Mouse (Mus musculus) inflammation-experienced regulatory T-cells, adult 16 weeks (primary cell): ENCODE results near the gene Rpf1. TPM values are rescaled to one million over a fixed set of nuclear protein-coding genes. Genes with fewer than 3 reads are reported as not detected.

Source experiments
- polyA plus RNA-seq: library from polyadenylated mRNA; unstranded; fragments of 100-300 nt; shearing (Covaris generic); gene quantifications from one replicate; pipeline ENCODE4 v1.2.1, GENCODE M21; 2017

Gene Rpf1
- polyA plus RNA-seq, result 85.0 TPM

DNA sequence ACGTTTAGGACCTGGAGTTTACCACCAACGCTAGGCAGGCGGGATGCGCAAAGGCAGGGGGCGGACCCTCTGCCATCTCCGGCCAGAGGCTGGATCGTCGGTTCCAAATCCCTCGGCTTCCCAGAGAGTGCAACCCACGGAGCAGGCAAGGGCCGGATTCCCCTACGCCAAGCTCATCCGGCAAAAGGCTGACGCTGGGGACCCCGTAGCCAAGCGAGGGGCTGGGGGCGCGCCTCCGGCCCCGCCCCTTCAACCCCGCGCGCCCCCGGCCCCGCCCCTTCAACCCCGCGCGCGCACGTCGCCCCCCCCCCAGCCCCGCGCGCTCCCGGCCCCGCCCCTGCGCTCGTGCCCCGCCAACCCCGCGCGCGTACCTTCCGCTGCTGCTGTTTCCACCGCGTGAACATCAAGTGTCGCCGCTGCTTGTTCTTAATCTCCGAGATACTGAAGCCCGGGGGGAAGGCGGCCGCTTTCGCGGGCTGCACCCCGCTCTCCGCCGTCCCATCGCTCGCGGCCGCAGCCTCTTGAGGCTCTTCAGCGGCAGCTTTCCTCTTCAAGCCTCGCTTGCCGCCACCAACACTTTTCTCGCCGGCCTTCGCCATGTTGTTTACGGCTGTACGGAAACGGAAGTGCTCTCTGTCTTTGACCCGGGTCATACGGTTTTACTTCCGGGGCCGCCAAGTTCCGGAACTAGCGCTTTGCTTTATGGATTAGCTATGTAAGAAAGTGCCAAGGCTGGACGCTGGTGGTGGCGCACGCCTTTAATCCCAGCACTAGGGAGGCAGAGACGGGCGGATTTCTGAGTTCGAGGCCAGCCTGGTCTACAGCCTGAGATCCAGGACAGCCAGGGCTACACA, at the start of gene Rpf1:
TSS of gene Rpf1 (minus strand) at position 632 of the 854 bp plus-strand sequence.

DNA sequence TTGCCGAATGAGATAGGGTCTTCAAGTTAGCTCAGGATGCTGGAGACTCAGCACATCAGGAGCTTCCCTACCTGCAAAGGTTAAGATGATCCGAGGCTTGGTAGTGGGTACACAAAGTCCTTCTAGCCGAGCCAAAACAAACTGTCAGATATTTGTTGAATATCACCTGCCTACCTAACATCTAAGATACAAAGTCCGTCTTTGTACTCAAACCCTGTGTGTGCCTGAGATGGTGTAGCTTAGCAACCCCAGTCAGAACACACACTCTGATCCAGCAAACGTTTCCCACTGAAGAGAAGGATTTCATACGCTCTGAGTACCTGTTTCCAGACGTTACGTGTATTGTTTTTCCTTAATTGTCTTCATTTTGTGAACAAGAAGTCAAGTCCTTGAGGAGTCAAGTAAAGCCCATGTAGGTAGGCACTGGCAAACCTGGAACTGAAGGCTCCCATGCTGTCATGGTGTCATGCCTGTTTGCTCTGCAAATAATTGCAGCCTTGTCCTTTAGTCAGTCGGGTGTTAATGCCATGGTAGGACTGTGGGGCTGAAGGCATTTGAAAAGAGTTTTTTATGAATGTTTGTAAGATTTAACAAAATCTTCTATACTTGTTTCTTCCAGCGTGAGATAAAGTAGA, 49.0 kb upstream of the Rpf1 start, which contains the start of gene Uox:
TSS of gene Uox (plus strand) at position 279 of the 635 bp plus-strand sequence.

DNA sequence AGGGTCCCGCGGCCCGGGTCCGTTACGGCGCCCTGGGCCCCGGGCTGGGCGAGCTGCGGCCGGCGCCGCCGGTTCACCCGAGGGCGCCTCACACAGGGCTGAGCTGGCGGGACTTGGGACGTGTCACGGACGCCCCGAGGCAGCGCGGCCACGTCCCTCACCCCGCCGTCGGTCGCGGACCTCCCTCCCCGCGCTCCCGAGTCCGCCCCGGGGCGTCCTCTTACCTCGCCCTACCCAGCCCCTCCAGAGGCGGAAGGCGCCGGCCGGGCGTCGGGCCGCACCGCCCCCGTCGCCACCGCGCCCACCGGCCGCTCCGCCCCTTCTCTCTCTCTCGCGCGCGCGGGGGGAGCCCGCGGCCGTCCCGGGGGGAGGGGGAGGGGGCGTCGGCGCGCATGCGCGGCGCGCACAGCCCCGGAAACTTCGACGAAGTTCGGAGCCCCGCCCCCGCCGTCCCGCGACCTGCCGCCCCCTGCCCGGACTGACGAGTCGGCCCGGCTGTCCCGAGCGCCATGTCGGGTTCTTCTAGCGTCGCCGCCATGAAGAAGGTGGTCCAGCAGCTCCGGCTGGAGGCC, 21.7 kb downstream of the Rpf1 start, which contains the start of the genes Spata1 and Gng5:
TSS of gene Spata1 (minus strand) at position 323 of the 572 bp plus-strand sequence.
TSS of gene Gng5 (plus strand) at position 377 of the 572 bp plus-strand sequence.

Other genes starting within 250 kb of the Rpf1 start
- 0.78 TPM for gene Ssx2ip, start 116.8 kb downstream of the Rpf1 start, polyA plus RNA-seq
- gene Ctbs, start 71.6 kb downstream of the Rpf1 start, polyA plus RNA-seq, result 9.3 TPM
- gene Spata1, start 21.7 kb downstream of the Rpf1 start, polyA plus RNA-seq, result 7.1 TPM
- gene Gng5, start 21.6 kb downstream of the Rpf1 start, polyA plus RNA-seq, result 461 TPM
- gene Uox, start 49.0 kb upstream of the Rpf1 start, polyA plus RNA-seq, result not detected
- not detected for gene Dnase2b, start 94.2 kb upstream of the Rpf1 start, polyA plus RNA-seq
- not detected for gene 4930503B20Rik, start 129.9 kb upstream of the Rpf1 start, polyA plus RNA-seq
- 0.99 TPM for gene Samd13, start 164.2 kb upstream of the Rpf1 start, polyA plus RNA-seq